Mouse (Mus musculus) cerebellum, postnatal 25 days (tissue): Measurements from ENCODE around the gene Prkag2.

Experiments
- DNase-seq, 2 experiments: peaks; one replicate each; pipeline ENCODE4 v3.0.0; 2021; ENCODE audit warnings: mixed read lengths in 2 of 2

Prkag2 gene

DNA sequence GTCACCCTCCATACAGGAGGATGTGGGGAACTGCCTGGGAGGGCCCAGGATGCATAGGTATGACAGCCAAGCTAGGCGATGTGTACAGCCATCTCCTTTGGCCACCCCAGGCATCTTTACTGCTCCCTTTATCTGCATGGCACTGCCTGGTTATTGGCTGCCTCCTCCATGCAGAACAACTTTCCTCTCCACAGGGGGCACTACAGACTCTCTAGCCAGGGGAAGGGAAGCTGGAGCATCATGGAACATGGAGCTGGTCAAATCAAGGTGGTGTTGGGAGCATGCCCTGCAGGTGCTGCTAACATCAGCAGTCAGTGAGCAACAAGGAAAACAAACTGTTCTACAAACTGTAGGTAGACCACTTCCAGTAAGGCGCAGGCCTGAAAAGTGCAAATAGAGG lies 56.4 kb downstream of the Prkag2 start:
- no peak for DNase-seq

DNA sequence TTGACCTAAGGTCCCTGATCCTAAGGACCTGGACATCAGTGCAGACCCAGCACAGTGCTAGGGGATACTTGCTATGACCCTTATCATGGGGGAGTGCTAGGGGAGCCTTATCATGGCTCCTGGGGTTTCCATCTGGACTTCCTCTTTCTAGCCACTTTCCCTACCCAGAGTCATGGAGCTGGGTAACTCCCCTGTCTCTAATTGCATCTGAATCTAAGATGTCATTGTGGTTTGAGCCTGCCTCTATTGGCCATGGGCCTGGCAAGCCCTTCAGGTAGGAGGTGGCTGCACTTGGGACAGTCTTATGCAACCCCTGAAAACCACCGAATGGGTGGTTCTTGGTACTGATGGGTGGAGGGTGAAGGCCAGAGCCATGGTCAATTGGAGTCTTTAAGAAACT lies 58.5 kb downstream of the Prkag2 start:
- DNase-seq: no peak

DNA sequence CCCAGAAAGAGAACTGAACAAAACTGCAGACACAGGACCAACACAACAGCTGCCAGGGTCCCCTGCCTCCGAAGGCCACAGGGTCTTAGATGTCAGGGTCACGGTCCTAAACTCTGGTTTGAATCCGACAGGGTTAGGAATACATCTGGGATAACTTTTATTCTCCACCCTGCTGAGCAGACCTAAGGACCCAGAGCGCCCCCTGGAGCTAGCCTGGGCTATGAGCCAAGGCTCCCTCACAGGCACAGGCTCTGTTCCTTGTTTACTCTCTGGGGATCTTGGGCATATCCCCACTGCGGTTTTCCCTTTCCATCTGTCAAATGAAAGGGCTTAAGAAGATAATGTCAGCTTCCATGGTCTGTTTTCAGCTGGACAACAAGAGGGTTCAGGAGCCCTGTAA lies 59.1 kb downstream of the Prkag2 start:
- peak; percentile 37 for DNase-seq

DNA sequence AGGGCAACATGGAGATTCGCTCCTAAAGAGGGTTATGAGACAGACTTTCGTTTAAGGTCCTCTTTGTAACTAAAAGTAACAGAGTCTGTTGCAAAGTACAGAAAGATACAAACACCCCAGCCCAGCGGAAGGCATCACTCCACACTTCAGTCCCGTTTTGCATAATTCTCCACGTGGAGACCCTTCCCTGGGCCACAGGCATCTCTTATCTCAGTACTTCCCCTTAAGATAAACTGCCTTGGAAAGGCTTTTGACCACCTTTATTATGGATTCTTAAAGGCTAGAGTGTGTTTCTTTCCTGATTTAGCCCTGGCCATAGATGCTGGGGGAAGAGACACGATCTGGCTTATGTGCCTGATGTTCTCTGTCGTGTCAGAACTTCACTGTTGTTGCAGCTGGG lies 59.5 kb downstream of the Prkag2 start:
- no peak for DNase-seq

DNA sequence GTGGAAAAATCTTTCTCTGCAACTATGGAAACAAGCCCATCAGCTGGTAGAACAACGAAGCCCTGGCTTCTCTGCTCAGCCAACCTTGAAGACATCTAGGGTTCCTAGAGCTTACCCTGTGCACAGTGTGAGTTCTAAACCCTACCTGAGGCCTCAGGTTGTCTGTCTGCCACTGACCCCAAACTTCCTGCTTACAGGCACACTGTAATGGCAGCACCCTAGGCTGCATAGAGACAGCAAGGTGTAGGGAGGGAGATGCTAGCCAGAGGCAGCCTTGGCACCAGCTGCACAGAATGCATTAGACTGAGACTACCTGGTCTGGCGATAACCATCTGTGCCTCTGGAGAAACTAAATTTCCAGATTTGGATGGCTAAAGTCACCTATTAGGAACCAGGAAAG lies 61.6 kb downstream of the Prkag2 start:
- no peak for DNase-seq

- DNase-seq: no peak
These were observed 65.1 kb downstream of the Prkag2 start for GRCm38 (mm10) chr5:25035391-25035790.

DNA sequence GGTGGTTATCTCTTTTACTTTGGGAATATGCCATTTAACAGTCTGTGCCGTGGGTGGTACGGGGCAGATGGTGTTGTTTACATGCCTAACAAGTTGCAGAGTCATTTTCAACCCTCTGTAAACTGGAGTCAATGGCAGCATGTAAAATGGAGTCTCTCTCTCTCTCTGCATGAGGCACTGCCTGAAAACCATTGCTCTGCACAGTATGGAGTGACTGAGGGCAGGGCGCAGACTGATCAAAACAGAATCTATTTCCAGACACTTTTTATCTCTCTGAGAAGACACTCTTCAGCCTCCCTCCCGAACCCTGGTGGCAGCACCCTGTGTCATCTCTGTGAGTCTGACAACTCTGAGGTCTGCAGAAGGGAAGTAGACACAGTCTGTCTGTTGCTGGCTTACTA lies 69.0 kb downstream of the Prkag2 start:
- DNase-seq: no peak

DNA sequence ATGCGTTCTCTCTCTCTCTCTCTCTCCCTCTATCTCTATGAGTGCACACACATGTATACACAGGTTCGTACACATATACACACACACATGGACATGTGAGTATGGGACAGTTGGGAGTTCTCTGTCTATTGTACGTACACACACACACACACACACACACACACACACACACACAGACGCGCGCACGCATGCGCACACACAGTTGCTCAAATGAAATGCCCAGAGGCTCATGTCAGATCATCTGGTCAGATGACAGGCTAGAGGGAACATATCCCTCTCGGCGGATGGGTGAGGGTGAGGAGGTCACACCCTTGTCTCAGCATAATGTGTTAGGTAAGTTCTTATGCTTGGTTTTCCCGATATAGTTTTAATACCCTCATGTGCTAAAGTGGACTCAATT lies 69.4 kb downstream of the Prkag2 start:
- DNase-seq: no peak

GRCm38 (mm10) chr5:25030276-25030681 lies 70.2 kb downstream of the Prkag2 start:
- DNase-seq: no peak

GRCm38 (mm10) chr5:25027673-25028072 lies 72.8 kb downstream of the Prkag2 start:
- DNase-seq: no peak

DNA sequence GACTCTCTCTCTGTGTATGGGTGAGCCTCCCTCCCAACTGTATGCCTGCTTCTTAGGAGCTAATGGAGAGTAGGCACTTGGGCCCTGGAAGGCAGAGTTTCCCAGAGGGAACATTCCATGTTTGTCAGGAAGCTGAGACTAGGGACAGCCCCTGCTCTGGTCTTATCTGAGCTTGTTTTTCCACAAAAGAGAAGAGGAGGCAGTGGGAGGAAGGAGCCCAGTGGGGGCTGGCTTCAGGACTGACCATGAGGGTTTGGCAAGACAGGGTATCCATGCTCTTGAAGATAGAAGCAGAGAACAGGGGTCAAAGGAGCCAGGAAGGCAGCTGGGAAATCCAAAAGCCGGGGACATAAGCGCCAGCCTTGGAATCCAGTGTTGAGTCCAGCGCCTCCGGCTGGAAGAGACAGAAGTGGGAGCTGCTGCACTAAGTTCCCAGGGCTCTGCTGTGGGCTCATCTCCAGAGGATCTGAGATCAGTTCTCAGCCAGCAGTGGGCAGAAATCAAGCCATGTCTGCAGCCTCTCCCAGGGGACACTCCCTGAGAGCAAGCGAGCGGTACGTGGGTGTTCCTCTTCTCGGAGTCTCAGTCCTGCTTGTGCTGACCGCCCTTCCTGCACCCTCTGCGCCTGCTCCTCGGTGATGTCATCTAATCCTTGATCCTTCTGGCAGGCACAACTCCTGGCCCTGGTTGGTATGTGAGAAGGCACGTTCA lies 75.0 kb downstream of the Prkag2 start:
- DNase-seq: peak in 1 of 2 experiments; percentile 28

GRCm38 (mm10) chr5:25022904-25023303 lies 77.5 kb downstream of the Prkag2 start:
- peak; percentile 57 to 73 for DNase-seq

- no peak for DNase-seq
These were observed 81.2 kb downstream of the Prkag2 start for GRCm38 (mm10) chr5:25019221-25019620.

GRCm38 (mm10) chr5:25012134-25012533 lies 88.3 kb downstream of the Prkag2 start:
- DNase-seq: no peak

GRCm38 (mm10) chr5:25011019-25011485 lies 89.4 kb downstream of the Prkag2 start:
- peak; percentile 85 to 92 for DNase-seq

DNA sequence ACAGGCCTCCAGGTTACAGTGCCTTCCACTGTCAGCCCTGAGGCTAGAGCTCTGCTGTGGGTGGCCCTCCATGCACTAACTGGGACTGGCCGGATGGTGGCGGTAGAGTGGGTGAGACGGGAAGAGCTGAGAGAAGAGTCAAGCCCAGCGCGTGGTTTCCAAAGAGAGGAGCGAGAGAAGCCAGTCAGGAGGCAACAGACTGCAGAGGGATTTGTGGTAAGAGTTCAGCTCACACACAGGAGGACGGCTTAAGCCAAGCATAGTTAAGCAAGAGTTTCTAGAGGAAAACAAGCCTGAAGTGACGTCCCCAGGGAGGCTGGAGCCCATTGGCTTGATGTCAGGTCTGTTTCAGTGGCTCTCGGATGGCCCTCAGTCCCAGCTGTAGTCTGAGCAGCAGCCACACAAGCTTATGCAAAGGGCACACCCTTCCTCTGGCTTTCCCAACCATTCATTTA lies 90.0 kb downstream of the Prkag2 start:
- DNase-seq: peak; percentile 95 to 97

DNA sequence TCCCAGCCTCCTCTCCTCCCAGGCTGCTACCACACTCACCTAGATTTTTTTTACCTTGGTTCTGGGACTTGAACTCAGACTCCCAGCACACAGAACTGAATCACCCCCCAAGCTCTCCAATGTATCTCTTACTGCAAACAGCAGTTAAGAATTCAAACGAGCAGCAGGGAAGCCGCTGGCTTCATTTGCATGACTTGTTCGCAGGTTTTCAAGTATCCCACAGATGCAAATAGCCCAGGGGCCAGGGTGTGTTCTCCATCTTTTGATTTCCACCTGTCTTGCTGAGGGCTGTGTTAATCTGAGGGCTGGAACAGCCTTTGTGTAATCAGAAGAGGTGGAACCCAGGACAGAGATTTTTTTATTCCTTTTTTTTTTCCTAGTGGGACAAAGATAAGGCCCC lies 90.7 kb downstream of the Prkag2 start:
- no peak for DNase-seq

GRCm38 (mm10) chr5:25008966-25009365 lies 91.5 kb downstream of the Prkag2 start:
- no peak for DNase-seq

GRCm38 (mm10) chr5:25006848-25007247 lies 93.6 kb downstream of the Prkag2 start:
- DNase-seq: peak; percentile 85 to 92

DNA sequence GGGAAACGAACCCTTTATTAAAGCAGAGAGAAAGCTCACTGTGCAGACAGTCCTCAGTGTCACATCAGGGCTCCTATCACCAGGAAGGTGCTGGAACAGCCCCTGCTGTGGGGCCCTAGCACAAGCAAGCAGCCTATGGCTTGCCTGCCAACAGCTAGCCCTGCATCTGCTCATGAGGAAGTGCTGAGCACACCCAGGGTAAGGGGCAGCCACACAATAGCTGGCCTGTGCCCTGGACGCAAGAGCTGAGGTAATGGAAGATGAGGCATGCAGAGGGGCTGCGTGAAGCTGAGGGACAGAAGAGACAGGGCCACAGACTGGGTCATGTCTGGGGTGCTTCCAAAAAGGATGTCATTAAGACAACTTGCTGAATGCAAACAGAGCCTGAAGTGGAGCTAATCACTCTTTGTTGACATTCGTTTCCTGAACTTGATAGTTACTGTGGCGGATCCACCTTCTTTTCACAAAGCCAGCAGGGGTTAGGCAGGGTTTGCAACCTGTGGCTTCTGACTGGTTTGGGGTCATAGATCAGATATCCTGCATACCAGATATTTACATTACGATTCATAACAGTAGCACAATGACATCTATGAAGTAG lies 94.8 kb downstream of the Prkag2 start:
- DNase-seq: no peak

- no peak for DNase-seq
These were observed 99.0 kb downstream of the Prkag2 start for GRCm38 (mm10) chr5:25001391-25001794.

- DNase-seq: no peak
These were observed 101.1 kb downstream of the Prkag2 start for GRCm38 (mm10) chr5:24999351-24999750.

DNA sequence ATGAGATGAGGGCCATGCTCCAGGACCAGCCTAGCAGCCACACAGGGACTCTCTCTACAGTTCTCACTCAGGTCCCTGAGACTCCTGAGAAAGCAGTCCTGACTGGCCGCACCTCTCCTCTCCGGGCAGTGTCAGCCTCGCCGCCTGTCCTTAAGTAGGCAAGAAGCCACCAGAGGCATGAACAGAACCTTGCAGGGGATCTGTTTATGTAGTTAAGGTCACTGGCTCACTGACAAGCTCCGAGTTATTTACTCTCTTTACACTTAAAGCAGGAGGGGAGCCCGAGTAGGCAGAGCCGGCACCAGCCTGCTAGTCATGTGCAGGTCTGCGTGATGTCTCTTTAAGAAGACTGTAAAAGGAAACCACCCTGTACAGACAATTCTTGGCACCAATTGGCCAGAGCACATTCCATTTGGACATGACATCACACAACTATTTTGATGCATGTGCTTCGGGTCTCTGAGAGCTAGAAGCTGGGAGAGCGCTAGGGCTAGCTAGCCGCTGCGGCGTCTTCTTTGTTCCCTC lies 104.8 kb downstream of the Prkag2 start:
- peak; percentile 63 to 69 for DNase-seq

- no peak for DNase-seq
These were observed 107.3 kb downstream of the Prkag2 start for GRCm38 (mm10) chr5:24993190-24993589.
